Mouse (Mus musculus): ENCODE measurements at regions not wholly inside any gene's neighbourhood (a gene's known extent, or its start where the extent isn't known, plus 50 kb on each side); places are given as distances from the start of the nearest gene placed in this dataset.
A peak's percentile ranks its signal among the peaks of the same experiment; 100 is the strongest.

GRCm38 (mm10) chr6:97741427-97741826 lies 65.4 kb upstream of the Mitf start:
- 53% methylated on average over 13 of the region's 13 CpGs for WGBS
- no peak for DNase-seq (ENCODE audit: low spot score)
- peak overlapping the region; percentile 17; the same call in 1 of the 2 replicates for H3K27ac ChIP-seq

GRCm38 (mm10) chr6:97740851-97741201 lies 66.0 kb upstream of the Mitf start:
- Histone ChIP-seq H3K4me3 (0 out of 2 replicates have a peak overlapping the region, but pooled peaks have one; percentile 6), H3K4me1 (replicated peaks) (peaks cover 13% of the 10 kb centered on the region), H3K27ac (peak overlapping the region; percentile 17; the same call in 1 of the 2 replicates), H3K27me3 (ENCODE audit: insufficient read depth, poor library complexity, severe bottlenecking) (peaks cover 33% of the 10 kb centered on the region), H3K36me3 (no peaks in the 10 kb centered on the region), H3K9me3 (no peaks in the 10 kb centered on the region)
- DNase-seq (ENCODE audit: low spot score), result peak; percentile 40
- 54% methylated on average over 11 of the region's 11 CpGs for WGBS

More at GRCm38 (mm10) chr6:97741427-97741826, 65.4 kb upstream of the Mitf start:
- no peak overlapping the region for H3K4me3 ChIP-seq
- peaks cover 13% of the 10 kb centered on the region for H3K4me1 ChIP-seq (replicated peaks)
- H3K27me3 ChIP-seq (ENCODE audit: insufficient read depth, poor library complexity, severe bottlenecking), result peaks cover 32% of the 10 kb centered on the region
- no peaks in the 10 kb centered on the region for H3K9me3 ChIP-seq
- no peaks in the 10 kb centered on the region for H3K36me3 ChIP-seq

- 14% methylated on average over 13 of the region's 13 CpGs for WGBS
- Histone ChIP-seq H3K4me3 (0 out of 2 replicates have a peak overlapping the region, but pooled peaks have one; percentile 6), H3K27ac (no peak overlapping the region; the same call in 1 of the 2 replicates)
Measured at GRCm38 (mm10) chr6:97740107-97740850, 66.6 kb upstream of the Mitf start.

GRCm38 (mm10) chr6:97738846-97739245 lies 68.0 kb upstream of the Mitf start:
- Histone ChIP-seq H3K27me3 (ENCODE audit: insufficient read depth, poor library complexity, severe bottlenecking) (peaks cover 33% of the 10 kb centered on the region), H3K36me3 (no peaks in the 10 kb centered on the region), H3K4me3 (no peak overlapping the region), H3K9me3 (no peaks in the 10 kb centered on the region), H3K4me1 (replicated peaks) (peaks cover 13% of the 10 kb centered on the region), H3K27ac (no peak overlapping the region)
- 79% methylated on average over 4 of the region's 4 CpGs for WGBS
- DNase-seq (ENCODE audit: low spot score), result no peak

More at GRCm38 (mm10) chr6:97740107-97740850, 66.6 kb upstream of the Mitf start:
- H3K27me3 ChIP-seq (ENCODE audit: insufficient read depth, poor library complexity, severe bottlenecking), result peaks cover 33% of the 10 kb centered on the region
- no peaks in the 10 kb centered on the region for H3K9me3 ChIP-seq
- H3K4me1 ChIP-seq (replicated peaks), result peaks cover 13% of the 10 kb centered on the region
- H3K36me3 ChIP-seq, result no peaks in the 10 kb centered on the region
- peak; percentile 51 for DNase-seq (ENCODE audit: low spot score)

GRCm38 (mm10) chr6:97730835-97731234 lies 76.0 kb upstream of the Mitf start:
- Histone ChIP-seq H3K27me3 (ENCODE audit: insufficient read depth, poor library complexity, severe bottlenecking) (no peaks in the 10 kb centered on the region), H3K4me1 (replicated peaks) (peaks cover 6% of the 10 kb centered on the region), H3K36me3 (no peaks in the 10 kb centered on the region), H3K4me3 (no peak overlapping the region), H3K9me3 (no peaks in the 10 kb centered on the region), H3K27ac (no peak overlapping the region)
- DNase-seq (ENCODE audit: low spot score), result no peak

GRCm38 (mm10) chr6:97718184-97718910 lies 88.5 kb upstream of the Mitf start:
- WGBS, result 44% methylated on average over 6 of the region's 6 CpGs
- no peak for DNase-seq (ENCODE audit: low spot score)

GRCm38 (mm10) chr6:97707401-97707800 lies 90.1 kb upstream of the Frmd4b start:
- 60% methylated on average over 2 of the region's 2 CpGs for whole genome bisulfite sequencing
- no peak for DNase-seq (ENCODE audit: low spot score)
- peaks cover 12% of the 10 kb centered on the region; the same call in 1 of the 2 replicates for H3K4me1 ChIP-seq (replicated peaks)
- no peaks in the 10 kb centered on the region for H3K27me3 ChIP-seq (ENCODE audit: insufficient read depth, poor library complexity, severe bottlenecking)
- H3K27ac ChIP-seq, result no peak overlapping the region
- no peaks in the 10 kb centered on the region for H3K36me3 ChIP-seq
- H3K9me3 ChIP-seq, result no peaks in the 10 kb centered on the region
- no peak overlapping the region for H3K4me3 ChIP-seq

More at GRCm38 (mm10) chr6:97718184-97718910, 88.5 kb upstream of the Mitf start:
- Histone ChIP-seq H3K9me3 (peaks cover 7% of the 10 kb centered on the region; the same call in 1 of the 2 replicates), H3K4me1 (replicated peaks) (peaks cover 10% of the 10 kb centered on the region), H3K27me3 (ENCODE audit: insufficient read depth, poor library complexity, severe bottlenecking) (no peaks in the 10 kb centered on the region), H3K27ac (0 out of 2 replicates have a peak overlapping the region, but pooled peaks have one; percentile 13), H3K36me3 (no peaks in the 10 kb centered on the region), H3K4me3 (no peak overlapping the region)

- H3K27me3 ChIP-seq (ENCODE audit: insufficient read depth, poor library complexity, severe bottlenecking), result no peaks in the 10 kb centered on the region
- no peak for DNase-seq (ENCODE audit: low spot score)
- no peaks in the 10 kb centered on the region for H3K9me3 ChIP-seq
- H3K27ac ChIP-seq, result no peak overlapping the region
- H3K4me3 ChIP-seq, result no peak overlapping the region
- no peaks in the 10 kb centered on the region for H3K36me3 ChIP-seq
- H3K4me1 ChIP-seq (replicated peaks), result peaks cover 16% of the 10 kb centered on the region
- 88% methylated on average over 5 of the region's 5 CpGs for WGBS
Measured at GRCm38 (mm10) chr6:97704361-97704760, 87.0 kb upstream of the Frmd4b start.

GRCm38 (mm10) chr6:97699752-97700098 lies 82.4 kb upstream of the Frmd4b start:
- Histone ChIP-seq H3K4me1 (replicated peaks) (peaks cover 13% of the 10 kb centered on the region; the same call in 1 of the 2 replicates), H3K4me3 (no peak overlapping the region), H3K27me3 (ENCODE audit: insufficient read depth, poor library complexity, severe bottlenecking) (no peaks in the 10 kb centered on the region), H3K36me3 (no peaks in the 10 kb centered on the region), H3K9me3 (no peaks in the 10 kb centered on the region), H3K27ac (no peak overlapping the region)
- no peak for DNase-seq (ENCODE audit: low spot score)
- WGBS, result 78% methylated on average over 3 of the region's 3 CpGs

GRCm38 (mm10) chr6:97699054-97699751 lies 81.9 kb upstream of the Frmd4b start:
- Histone ChIP-seq H3K27ac (no peak overlapping the region), H3K27me3 (ENCODE audit: insufficient read depth, poor library complexity, severe bottlenecking) (no peaks in the 10 kb centered on the region), H3K4me1 (replicated peaks) (peaks cover 13% of the 10 kb centered on the region; the same call in 1 of the 2 replicates), H3K36me3 (no peaks in the 10 kb centered on the region), H3K9me3 (no peaks in the 10 kb centered on the region), H3K4me3 (no peak overlapping the region)
- no peak for DNase-seq (ENCODE audit: low spot score)
- WGBS, result 76% methylated on average over 9 of the region's 9 CpGs

GRCm38 (mm10) chr6:97693281-97693680 lies 75.9 kb upstream of the Frmd4b start:
- H3K4me3 ChIP-seq, result no peak overlapping the region
- DNase-seq (ENCODE audit: low spot score), result no peak
- peaks cover 6% of the 10 kb centered on the region; the same call in 1 of the 2 replicates for H3K27me3 ChIP-seq (ENCODE audit: insufficient read depth, poor library complexity, severe bottlenecking)
- 92% methylated on average over 8 of the region's 8 CpGs for WGBS
- H3K36me3 ChIP-seq, result no peaks in the 10 kb centered on the region
- 0 out of 2 replicates have a peak, but pooled peaks cover 2% of the 10 kb centered on the region for H3K4me1 ChIP-seq (replicated peaks)
- H3K9me3 ChIP-seq, result no peaks in the 10 kb centered on the region
- H3K27ac ChIP-seq, result no peak overlapping the region

GRCm38 (mm10) chr6:97691136-97691535 lies 73.8 kb upstream of the Frmd4b start:
- H3K27ac ChIP-seq, result no peak overlapping the region
- 84% methylated on average over 3 of the region's 3 CpGs for WGBS
- H3K27me3 ChIP-seq (ENCODE audit: insufficient read depth, poor library complexity, severe bottlenecking), result peaks cover 13% of the 10 kb centered on the region
- H3K9me3 ChIP-seq, result no peaks in the 10 kb centered on the region
- H3K36me3 ChIP-seq, result no peaks in the 10 kb centered on the region
- H3K4me3 ChIP-seq, result no peak overlapping the region
- DNase-seq (ENCODE audit: low spot score), result no peak
- 0 out of 2 replicates have a peak, but pooled peaks cover 2% of the 10 kb centered on the region for H3K4me1 ChIP-seq (replicated peaks)

Data from hindbrain, embryonic 10.5 days (tissue).